Mouse (Mus musculus): ENCODE measurements at regions not wholly inside any gene's neighbourhood (a gene's known extent, or its start where the extent isn't known, plus 50 kb on each side); places are given as distances from the start of the nearest gene placed in this dataset.
A peak's percentile ranks its signal among the peaks of the same experiment; 100 is the strongest.

DNA sequence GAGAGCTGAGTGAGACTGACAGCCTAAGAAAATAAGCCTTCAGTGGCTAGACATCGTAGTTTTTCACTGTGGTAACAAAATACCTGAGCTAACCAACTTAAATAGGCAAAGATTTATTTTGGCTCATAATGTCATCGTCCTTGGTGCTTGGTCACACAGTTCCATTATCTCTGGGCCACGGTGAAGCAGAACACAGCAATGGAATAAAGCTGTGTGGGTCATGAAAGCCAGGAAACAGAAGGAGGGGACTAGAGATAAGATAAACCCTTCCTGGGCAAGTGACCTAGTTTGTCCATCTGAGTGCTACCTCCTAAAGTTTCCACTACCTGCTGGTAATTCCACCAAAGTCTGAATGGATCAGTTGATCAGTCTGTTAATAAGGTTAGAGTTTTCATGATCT, 134.8 kb upstream of the Gm5129 start:
- no peak for DNase-seq (ENCODE audit: low spot score in 2 of 2)

DNA sequence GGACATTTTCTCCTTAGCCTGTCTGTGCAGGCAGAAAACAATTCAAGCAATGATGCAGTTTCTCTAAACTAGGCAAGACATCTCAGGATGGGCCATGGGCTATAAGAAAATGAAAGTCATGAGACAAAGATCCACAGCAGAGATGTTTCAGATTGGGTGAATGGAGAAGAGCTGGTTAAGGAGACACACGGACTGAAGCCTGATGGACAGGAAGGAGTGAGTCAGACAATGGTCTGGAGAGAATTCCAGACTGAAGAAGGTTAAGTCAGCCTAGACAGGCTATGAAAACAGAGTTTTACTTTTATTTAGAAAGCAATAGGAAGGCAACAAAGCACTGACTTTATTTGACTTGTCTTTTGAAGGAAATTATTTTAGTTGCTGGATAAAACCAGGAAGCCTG, 137.5 kb upstream of the Il6 start:
- DNase-seq (ENCODE audit: low spot score in 2 of 2): no peak

DNA sequence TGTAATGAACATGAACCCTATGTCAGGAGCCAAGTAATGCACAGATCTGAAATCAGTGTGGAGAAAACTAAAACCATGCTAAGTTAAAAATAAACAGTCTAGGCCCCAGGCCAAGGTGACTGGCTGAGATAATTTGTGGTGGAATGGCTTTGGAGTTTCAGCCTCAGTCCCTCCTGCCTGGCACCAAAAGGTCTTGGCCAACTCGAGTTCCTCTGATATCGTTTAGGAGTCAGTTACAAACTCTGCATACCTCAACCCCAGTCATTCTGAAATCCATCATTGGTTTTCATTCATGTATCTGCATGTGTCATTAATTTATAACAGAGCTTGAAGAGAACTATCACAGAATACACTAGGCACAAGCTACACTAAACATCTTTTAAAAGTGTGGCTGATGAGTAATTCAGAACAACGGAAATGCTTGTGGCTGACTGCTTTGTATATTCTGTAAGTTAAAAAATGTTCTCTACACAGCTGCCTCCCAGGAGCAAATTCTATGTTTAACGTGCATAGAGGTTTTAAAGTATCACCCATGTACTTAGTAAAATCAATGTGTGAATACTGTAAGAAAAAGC, 125.6 kb upstream of the Il6 start:
- DNase-seq (ENCODE audit: low spot score in 2 of 2): no peak

DNA sequence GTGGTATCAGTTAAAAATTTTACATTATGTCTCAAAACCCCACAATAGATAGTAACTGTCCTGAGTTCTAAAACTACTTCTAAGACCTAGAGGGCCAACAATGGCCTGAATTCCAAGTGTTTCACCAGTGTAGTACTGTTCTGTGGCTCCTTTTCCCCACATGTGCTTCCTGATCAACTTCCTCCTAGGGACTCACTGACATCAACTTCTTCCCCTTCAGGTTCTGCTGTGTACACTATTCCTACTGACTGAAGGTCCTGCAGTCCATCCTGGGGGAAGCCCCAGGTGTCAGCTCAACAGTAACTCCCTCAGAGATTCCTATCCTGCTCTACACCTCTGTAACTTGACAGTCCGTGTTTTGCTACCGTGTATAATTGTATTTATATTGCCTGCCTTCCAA, 120.6 kb upstream of the Il6 start:
- DNase-seq (ENCODE audit: low spot score in 2 of 2): no peak

DNA sequence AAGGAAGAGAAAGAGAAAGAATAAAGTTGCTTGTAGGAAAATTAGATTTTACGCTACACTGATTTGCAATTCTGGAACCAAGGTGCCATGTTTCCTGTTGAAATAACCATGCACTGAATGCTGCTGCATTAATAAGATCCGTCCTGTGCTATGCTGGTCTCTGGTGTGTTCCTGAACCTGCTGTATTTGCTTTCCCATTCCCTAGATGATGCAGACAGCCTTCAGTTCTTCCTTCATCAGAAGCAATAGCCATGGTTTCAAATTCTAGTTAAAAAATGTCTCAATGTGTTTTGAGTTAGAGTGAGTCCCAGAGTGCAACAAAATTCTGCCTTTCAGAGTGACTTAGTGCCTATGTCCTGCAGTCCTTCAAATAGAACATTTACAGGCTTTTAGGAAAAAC, 120.1 kb upstream of the Il6 start:
- no peak for DNase-seq (ENCODE audit: low spot score in 2 of 2)

DNA sequence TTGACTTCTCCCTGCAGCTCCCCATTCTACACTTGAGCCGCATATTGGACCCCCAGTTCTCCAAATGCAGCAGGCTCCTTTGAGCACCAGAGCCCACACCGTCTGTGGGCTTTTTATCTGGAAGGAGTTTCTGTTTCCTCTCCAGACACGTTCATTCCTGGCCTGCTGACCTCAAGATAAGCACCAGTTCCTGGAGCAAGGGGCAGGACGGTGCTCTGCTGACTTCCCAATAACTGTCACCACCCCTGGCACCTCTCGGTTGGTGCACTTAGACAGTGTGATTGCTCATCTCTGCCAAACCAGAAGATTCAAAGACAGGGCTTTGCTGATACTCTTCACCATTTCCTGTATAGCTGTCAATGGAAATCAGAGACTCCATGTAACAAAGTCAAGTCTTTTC, 119.1 kb upstream of the Il6 start:
- DNase-seq (ENCODE audit: low spot score in 2 of 2): no peak

DNA sequence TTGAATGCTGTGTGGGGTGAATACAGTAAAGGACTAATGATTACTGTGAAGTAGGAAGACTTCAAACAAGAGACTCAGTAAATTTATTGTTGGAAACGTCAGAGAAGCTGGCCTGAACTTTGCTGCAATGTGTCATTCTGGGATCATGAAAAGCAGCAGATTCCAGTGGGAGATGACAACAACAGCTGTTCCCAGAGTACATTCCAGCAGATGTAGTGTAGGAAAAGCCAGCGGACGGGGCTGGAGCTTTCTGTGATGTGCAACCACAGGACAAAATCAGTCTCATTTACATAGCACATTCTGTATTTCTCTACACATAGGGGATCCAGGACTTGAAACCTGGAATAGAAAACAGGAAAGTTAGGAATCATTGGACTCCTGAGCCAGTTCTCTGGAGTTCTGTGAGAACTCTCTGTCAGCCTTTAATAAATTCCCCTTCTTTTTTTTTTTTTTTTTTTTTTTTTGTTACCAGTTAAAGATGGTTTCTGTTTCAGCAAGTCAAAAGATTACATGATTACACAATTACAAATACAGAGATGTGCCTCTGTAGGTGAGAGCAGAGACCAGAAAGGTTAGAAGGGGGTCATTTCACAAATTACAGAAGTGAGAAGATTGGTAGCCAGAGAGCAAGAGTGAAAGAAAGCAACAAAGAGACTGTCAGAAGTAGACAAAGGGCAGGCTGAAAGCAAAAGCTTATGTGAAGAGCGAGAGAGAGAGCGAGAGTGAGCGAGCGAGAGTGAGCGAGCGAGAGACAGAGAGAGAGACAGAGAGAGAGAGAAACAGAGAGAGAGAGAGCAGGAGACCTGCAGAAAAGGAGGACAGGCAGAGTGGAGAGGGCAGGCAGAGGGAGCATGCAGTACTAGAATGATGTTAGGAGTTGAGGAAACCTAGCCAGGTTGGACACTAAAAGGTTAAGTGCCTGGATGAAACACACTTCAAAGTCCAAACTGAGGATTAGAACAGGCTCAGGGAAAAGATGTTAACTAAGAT, 118.0 kb upstream of the Il6 start:
- no peak for DNase-seq (ENCODE audit: low spot score in 2 of 2)

DNA sequence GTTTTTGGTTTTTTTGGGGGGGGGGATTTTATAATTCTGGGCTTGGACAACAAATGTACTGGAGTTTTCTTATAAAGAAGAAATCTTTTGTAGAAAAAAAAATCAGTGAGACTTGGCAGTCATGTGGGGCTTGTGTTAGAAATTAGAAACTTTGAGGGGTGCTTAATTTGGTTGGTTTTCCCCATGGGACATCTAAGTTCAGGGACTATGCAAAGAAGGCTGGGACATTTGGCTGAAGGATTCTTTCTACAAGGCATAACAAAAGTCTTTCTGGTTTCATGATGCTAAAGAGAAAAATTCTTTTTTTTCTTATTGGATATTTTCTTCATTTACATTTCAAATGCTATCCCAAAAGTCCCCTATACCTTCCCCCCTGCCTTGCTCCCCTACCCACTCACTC, 115.3 kb upstream of the Il6 start:
- DNase-seq (ENCODE audit: low spot score in 2 of 2): no peak

DNA sequence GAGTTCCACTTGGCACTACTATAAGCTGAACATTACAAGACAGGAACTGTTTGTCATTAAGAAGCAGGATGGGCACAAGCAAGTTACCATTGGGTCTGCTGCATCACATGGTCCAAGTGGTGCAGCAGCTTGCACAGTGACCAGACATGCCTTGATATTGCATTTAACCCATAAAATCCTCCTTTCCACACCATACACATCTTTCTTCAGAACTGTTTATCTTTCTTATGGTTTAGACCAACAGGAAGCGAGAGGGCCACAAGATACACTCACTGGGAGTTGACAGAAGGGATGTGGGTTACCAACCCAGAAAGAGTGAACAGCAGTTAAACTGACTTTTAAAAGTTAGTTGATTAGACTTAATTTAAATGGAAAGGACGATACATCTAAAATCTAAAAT, 111.2 kb upstream of the Il6 start:
- no peak for DNase-seq (ENCODE audit: low spot score in 2 of 2)

DNA sequence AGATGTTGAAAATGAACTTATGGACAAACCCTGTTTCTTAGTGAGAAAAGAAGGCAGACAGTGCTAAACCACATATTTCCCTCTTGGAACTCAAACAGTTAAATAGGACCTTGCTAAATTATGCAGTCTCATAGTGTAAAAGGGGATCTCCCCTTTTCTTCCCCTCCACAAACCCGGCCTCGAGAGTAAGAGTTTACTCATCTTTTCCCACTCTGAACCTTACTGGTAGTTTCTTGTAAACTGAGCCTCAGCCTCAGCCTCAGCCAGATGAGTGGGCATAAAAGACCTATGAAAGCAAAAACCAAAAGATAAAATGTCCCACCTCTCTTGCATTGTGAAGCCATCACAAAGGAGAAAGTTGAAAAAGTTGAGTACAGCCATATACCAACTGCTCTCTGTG, 92.6 kb upstream of the Il6 start:
- DNase-seq (ENCODE audit: low spot score in 2 of 2): no peak

DNA sequence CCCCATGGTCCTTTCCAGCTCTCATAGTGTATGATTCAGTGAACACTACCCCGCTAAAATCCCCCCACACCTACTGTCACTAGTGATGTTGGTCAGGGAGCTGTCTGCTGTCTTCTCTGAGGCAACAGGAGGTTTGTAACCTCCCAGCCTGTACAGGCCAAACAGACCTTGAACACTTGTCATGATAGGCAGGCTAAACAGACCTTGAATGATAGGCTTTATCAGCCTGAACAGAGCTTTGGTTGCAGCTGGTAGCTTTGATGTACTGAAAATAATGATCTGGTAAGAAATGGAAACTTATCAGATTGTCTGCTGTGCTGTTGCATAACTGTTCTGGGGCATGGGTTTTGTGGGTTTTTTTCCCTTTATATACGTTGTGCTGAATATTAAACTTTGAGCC, 87.4 kb upstream of the Il6 start:
- peak in 1 of 2 experiments; percentile 2 for DNase-seq (ENCODE audit: low spot score in 2 of 2)

DNA sequence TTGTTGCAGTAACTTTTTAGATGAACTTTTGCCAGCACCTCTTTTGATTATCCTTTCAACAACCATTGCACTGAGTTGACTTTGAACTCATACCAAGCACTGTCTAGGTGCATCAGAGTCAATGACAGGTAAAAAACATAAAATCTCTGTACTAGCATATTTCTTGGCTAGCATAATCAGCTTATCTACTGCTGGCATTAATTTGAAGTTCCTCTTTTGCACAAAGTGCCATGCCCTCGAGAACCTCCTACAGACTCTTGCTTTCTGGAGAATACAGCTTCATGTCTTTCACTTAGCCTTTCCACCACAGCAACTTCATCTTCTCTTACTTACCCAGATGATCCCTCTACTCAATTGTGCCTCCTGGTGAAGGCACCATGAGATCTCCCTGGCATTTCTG, 85.3 kb upstream of the Il6 start:
- DNase-seq (ENCODE audit: low spot score in 2 of 2): no peak

DNA sequence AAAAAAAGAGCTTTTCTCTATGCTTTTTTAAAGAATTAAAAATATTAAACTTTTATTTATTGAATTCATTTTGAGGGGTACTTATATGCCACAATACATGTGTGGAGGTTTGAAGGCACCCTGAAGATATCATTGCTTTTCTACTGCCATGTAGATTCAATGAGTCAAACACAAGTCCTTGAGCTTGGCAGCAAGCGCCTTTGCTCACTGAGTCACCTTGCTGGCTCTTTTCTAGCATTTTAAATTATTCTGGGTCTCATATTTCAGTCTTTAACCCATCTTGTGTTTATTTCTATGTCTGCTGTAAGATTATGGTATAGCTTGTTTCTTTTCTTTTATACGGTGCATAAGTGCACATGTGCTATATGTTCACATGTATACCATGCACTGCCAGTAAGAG, 83.5 kb upstream of the Il6 start:
- no peak for DNase-seq (ENCODE audit: low spot score in 2 of 2)

DNA sequence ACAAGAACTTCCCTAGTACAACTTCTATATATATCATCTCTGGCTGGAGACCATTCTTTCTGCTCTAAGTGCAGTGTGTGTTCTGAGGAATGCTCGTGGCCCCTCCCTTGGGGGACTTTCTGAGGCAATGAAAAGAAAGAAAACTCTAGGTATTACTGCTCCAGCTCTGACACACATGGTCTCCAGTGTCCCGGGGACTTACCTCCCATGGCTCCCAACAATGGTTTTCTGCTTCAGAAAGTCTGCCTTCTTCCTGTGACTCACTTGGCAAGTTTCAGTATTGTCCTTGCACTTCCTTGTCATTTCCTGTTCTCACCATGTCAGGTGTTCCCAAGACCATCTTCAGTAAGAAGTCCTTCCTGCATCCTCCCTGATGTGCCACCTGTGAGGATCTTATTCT, 65.7 kb upstream of the Il6 start:
- DNase-seq (ENCODE audit: low spot score in 2 of 2): no peak

DNA sequence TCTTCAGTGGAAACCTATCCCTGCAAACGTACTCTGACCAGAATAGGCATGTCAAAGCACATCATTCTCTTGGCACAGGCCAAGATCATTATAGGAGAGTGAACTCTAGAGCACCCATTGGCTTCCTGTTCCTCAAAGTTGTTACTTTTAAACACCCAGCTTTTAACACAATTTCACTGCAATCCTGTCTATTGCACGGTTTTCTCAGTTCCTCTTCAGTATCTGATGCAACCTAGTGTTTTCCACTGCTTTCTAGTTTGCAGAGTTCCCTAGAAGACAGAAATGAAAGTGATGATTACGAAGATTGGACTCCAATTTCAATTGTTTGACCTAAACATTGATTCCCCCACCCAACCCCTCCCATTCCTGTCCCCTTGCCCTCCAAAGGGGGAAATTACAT, 64.8 kb upstream of the Il6 start:
- DNase-seq (ENCODE audit: low spot score in 2 of 2): no peak

DNA sequence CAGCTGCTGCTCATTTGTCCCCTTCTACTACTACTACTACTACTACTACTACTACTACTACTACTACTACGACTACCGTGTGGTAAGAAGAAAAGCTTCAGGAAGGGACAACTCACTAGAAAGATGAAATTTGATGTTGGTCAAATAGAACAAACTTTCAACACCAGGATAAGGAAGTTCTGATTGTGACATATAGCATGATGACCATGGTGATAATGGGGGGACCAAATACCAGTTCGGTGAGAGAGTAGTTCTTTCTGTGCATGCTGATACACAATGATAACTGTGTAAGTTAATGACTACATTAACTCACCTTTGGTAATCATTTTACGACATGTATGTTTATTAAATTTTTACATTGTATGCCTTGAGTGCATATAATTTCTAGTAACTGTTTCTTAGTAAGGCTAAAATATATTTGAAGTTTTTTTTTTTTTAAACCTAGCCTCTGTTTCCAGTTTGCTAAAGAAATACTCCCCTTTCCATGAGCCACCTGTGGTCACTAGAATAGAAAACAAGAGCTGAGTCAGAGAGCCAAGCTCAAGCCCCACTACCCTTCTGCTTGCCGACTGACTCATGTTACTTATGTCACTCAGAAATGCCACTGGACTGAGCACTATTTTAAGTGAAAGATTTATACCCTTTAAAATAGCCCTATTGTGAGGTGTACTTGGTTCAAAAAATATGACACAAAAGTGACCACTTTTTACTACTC, 62.3 kb upstream of the Il6 start:
- DNase-seq (ENCODE audit: low spot score in 2 of 2): no peak

DNA sequence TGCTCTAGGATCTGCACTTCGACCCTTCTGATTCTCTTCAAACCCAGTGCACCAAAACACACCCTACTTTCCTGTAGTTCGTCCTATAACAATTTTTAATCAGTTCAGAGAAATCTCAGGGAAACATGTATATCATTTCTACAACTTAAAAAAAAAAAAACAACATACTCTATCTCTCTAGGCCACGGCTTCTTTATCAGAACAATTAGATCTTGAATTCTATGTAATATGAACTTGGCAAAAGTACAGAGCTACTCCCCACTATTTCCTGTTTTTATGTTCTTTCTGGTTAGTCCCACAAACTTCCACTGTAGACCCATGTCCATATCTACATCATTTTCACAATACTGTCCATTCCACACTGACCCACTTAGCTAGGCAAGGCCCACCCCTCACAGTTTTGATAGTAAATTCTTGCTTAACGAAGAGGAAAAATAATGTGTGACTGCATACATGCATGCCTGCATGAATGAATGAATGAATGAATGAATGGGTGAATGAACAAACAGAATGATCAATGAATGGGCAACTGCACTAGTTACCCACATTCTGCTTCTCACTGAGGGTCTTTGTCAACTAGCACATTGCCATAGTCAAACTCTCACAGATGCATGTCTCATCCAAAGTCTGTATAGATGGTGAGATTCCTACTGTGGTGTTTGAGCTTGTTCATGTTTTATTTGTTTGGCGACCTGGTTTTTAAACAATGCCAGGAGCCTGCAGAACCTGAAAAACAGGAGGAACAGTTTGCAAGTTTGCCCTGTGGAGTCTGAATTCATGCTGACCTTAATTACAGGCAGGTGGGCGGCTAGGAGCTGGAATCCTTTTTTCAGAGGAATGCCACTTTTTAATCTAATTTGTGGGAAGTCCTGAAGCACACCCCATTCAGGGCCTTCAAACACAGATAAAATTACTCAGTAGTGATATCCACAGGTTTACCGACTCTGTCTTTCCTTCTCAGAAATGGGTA, 61.2 kb upstream of the Il6 start:
- DNase-seq (ENCODE audit: low spot score in 2 of 2): no peak
